Mouse (Mus musculus) lung, postnatal 10 days (tissue): ENCODE results near the gene S100pbp.
A peak's percentile ranks its signal among the peaks of the same experiment; 100 is the strongest.

Experiments used
- DNase-seq: peaks from one replicate; pipeline ENCODE4 v3.0.0; 2021

Gene S100pbp

GRCm38 (mm10) chr4:129125736-129126451, 63.6 kb downstream of the S100pbp start:
- peak; percentile 65 for DNase-seq

DNA sequence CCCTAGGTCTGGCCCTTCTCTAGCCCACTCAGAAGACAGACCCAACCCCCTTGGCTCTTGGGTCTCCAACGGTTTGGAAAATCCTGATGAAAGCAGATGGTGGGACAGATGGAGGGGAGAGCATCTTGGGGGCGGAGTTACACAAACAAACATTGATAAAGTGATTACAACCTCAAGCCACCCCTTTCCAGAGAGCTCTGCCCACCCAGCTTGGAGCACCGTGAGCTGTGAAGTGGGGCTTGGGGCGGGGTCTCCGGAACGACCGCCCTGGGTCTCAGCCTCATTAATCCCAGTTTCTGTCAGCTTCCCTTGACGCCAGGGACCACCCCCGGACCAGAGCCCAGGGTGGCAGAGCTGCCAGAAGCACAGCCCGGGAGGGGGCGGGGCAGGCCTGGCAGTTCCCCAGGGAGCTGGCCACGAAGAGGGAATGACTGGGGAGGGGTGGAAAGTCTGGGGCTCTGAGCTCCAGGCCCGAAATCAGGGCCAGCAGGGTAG, 64.8 kb downstream of the S100pbp start:
- peak; percentile 37 for DNase-seq

- DNase-seq: no peak
These were observed 66.8 kb downstream of the S100pbp start for GRCm38 (mm10) chr4:129122719-129123118.

DNA sequence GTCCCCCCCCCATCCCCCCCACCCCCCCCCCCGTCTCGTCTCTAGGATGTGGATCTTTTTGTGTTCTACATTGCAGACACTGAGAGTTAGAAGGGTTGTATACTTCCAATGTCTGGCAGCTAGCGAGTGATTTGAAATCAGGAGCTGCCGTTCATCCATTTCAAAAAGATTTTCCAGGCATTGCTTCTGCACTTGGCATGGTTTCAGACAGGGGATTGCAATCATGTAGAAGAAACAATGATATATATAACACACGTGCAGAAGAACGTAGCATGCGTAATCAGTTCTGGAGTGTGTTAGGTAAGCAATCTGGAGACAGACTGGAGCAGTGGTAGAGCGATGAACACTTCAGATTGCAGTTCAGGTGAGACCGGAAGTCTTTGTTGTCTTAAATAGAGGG, 67.4 kb downstream of the S100pbp start:
- no peak for DNase-seq

DNA sequence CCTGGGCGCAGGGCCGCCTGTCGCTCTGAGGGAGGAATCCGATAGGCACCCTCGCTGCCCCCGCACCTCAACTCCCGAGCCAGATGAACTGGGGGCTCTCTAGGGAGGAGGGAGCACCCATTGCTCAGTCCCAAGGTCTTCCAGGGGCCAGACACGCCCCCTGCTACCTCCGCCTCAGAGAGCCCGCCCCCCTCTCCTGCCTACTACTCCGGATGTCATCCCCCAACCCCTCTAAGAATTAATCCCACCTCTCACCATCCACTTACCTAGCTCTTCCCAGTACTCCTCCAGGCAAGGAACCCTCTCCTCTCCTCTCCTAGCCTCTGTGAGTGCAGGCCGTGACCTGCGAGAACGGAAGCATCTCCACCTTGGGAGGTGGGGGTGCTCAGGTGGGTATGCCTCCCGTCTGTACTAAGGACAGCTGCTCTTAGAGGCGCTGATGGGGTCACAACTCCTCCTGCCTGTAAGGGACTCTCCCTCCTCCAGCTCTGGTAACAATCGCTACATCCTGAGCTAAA, 67.9 kb downstream of the S100pbp start, which contains the start of gene Hpca:
Hpca (minus strand) TSS at position 468 of the 518 bp plus-strand sequence.
- no peak for DNase-seq

DNA sequence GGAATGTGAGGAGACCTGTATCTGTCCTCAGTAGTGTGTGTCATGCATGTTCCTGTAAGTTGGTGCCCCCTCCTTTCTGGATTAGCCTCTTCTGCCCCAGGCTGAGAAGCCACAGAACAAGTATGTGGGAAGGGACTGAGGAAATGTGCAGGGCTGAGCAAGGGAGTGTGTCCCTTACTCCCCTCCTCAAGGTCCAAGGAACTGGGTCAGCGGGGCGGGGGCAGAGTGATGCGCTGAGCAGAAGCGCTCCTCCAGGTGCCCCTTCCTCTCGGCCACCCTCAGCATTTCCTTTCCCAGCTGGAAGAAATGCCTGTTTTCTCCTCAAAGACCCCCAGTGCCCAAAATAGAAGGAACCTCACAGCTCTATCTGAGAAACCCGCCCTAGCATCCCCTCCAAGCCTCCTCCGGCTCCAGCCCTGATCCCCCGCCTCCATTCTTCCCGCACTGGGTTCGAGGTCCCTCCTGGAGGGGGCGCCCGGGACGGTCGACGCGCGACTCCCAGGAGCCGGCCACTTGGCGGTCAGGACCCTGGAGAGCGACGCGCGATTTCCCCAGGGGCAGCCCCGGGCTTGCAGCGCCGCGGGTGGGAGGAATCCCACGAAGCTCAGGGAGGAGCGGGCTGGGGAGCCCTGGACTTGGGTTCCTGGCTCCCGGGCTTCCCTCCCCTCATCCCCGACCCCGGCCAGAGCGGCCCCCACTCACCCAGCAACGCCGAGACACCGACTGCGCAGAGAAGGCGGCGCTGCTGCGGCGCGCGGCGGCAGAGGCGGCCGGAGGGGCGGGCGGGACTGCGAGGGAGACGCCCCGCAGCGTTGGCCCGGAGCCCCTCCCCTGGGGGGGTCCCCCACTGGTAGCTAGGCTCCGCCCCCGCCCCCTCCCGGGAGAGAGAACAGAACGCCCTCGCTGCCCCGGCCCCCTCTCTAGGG, 68.7 kb downstream of the S100pbp start:
- DNase-seq: peak; percentile 82

DNA sequence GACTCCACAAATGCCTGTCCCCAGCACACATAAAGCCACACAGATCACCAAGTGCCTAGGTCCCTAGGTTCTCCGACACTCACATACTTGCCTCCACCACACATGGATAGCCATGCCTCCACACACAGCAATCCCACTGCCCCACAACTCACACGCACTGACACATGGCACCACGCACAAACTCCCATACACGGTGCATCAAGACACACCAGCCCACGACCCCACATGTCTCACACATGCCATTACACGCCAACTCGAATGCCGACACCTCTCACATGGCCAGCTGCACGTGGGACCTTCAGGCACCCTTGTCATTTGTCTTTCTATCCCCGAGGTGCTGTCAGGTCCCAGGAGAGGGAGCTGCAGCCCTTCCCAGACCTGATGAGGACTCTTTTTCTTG, 69.8 kb downstream of the S100pbp start:
- DNase-seq: no peak

DNA sequence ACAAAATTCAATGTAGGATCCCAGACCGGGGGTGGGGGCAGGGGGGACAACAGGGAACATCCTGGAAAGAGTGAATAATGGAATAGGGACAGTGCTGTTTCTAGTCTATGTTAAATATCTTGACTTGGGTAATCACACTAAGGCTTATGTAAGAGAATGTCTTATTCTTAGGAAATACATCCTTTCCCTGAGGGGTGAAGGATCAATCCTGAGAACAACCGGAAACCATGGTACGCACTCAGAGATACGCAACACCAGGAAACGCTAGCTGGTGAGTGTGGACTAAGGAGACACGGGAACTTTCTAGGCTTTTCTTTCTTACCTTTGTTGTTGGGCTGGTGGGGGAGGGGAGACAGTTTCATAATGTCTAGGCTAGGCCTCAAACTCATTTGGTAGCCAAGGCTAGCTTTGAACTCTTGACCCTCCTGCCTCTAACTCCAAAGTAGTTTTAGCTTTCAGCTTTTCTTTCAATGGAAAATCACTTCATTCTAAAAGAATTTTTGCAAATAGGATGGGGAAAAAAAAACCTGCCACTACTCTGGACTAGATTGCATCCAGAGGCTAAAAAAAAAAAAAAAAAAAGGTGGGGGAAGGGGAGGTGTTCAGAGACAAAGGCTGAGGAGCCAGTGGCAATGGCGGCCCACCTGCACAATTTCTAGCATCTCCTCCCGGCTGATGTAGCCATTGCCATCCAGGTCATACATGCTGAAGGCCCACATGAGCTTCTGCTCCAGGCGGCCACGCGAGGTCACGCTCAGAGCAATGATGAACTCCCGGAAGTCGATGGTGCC, 71.6 kb downstream of the S100pbp start:
- no peak for DNase-seq

GRCm38 (mm10) chr4:129116703-129117102, 72.8 kb downstream of the S100pbp start:
- DNase-seq: no peak

- DNase-seq: peak; percentile 75
These were observed 76.2 kb downstream of the S100pbp start for GRCm38 (mm10) chr4:129113083-129113988.

GRCm38 (mm10) chr4:129112231-129112630, 77.3 kb downstream of the S100pbp start:
- DNase-seq: no peak

DNA sequence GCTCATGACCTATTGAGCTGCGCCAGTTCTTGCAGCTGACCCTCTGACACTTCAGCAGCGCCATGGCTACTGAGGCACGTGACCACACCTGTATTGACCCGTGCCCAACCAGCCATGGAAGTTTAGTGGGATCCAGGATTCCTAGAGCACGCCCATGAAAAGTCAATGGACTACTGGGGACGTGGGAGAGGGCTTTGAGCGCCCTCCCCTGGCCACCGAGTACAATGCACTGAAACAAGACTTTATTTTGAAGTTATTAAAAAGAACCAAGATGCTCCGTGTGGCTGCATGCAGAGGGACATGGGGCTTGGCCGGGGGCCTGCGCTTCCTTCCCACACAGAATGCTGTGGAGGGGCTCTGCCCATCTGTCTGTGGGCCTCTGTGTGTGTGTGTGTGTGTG, 78.2 kb downstream of the S100pbp start:
- no peak for DNase-seq

GRCm38 (mm10) chr4:129110804-129111203, 78.7 kb downstream of the S100pbp start:
- no peak for DNase-seq

DNA sequence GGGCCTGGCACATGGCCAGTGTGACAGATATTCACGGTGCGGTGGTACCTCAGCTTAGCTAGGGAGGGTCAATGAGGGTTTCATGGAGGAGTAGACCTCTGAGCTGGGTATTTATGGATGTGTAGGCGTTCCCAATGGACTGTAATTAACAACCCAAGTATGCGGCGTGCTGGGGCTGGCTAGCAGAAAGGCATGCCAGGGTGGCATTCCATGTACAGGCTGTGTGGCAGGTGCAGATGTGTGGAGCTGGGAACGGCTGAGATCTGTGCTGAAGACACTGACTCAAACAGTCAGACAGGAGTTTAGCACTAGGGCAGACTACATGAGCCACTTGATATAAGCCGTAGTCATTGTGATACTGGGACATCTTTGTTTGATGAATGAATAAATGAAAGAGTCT, 80.9 kb downstream of the S100pbp start:
- DNase-seq: no peak

DNA sequence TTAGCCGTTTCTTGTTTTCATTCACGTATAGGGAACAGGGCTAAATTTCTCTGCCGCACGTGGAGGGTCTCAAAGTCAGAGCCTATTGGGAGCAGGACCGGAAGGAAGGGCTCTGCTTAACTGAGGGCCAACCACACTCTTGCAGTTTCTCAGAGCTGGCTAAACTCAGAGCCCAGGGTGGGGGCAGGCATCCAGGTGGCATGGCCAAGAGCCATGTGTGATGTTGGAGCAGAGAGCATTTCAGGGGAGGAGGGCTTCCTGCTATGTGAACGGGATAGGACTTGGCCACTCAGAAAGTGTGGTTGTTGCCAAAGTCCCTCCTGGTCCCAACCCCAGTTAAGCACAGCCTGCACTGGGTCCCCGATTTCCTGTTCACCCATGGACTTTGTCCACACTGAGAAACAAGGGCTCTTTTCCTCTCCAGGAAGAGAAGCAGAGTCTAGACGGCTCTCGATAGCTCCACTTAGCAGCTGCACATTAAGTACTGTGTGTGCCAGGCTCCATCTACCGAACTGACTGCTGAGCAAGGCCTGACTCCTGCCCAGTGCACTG, 82.1 kb downstream of the S100pbp start:
- no peak for DNase-seq

GRCm38 (mm10) chr4:129106073-129106472, 83.5 kb downstream of the S100pbp start:
- no peak for DNase-seq

DNA sequence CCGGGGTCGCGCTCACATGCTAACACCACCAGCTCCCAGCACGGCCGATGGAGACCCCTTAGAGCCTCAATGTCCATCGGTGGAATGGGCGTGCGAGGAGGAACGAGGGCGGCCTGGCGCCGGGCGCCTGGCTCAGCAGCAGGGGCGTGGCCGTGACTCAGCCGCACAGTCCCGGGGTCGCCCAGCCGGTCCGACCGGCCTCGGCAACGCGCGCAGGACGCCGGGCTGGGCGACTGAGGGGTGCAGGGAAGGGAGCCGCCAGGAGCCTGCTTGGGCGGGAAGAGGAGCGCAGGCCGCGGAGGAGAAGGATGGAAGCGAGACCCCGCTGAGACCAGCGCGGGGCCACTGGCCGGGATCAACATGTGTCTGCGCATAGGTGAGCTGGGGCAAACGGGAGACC, 84.2 kb downstream of the S100pbp start, which contains the start of gene Tmem54:
Tmem54 (plus strand) TSS at position 193 of the 400 bp plus-strand sequence.
- DNase-seq: peak; percentile 30

DNA sequence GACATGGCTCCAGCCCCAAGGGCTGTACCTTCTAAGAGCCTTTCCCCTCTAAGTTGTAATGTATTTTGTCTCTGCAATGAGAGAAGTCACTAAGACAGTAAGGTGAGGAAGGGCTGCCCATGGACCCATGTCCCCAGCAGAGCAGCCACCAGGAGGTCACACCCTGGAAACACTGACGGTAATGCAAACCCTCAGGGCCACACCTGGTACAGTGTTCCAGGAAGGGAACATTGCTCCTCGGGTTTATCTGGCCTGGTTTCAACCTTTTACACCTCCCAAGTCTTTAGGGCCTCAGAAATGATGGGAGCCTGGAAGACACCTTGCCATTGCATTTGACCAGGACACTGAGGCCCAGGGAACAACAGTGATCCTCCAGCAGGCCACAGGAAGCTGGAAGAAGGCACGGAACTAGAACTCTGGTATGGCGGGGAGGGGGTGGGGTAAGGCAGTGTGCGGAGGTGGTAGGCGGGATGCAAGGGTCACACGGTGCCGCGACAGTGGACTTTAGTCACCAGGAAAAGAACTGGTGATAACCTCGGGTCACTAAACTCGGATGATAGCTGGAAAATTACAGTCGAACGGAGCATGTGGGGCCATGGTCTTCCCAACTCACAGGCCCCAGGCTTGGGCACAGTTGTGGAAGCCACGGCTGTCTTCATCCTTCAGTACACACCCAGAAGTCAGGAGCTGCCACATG, 87.2 kb downstream of the S100pbp start:
- DNase-seq: no peak
